13 mouse cellular contexts compared by ENCODE assay signal in genomic region chr6:134171235-134171634, GRCm38 (mm10).
DNase-seq lines count a peak whose midpoint lies in the region; ATAC-seq and TF ChIP-seq lines count a peak whose summit lies in the region.
"Had no signal": no experiment of that assay in that cellular context is flagged by ENCODE, and none has a peak within 500 bp of the region (broad histone marks: within the 10 kb centered on the region; RNA-seq: fewer than 3 reads in every experiment).

No protein-coding gene starts in this region.

- peaks cover 17 to 64% of the 10 kb centered on the region in 2 experiments for H3K4me1 ChIP-seq in heart, embryonic 14.5 days (ENCODE audit: control insufficient read depth in 2 of 2, insufficient read depth in 2 of 2, low read length in 2 of 2)
- peaks cover 43% of the 10 kb centered on the region for H3K4me1 ChIP-seq in thymus, adult 2 months (replicated peaks; ENCODE audit: control insufficient read depth, insufficient read depth, low read length)
- H3K4me1 ChIP-seq in liver, embryonic 13.5 days (replicated peaks): peaks cover 66% of the 10 kb centered on the region

- intact Hi-C loops in heart, postnatal 36 days (cut with DNase I): no loop called here

- WGBS in heart, embryonic 14.5 days: 32% methylated on average over 1 of the region's 1 CpGs
- 14% methylated on average over 1 of the region's 1 CpGs for WGBS in thymus, adult 2 months
- whole genome bisulfite sequencing in liver, embryonic 13.5 days (ENCODE audit: insufficient replicate concordance): 8% methylated on average over 1 of the region's 1 CpGs

- ATAC-seq in heart, embryonic 14.5 days (ENCODE audit: insufficient number of reproducible peaks, insufficient read depth, low FRiP score, low read depth): no peak
- ATAC-seq in liver, embryonic 13.5 days (ENCODE audit: low read depth): peak; percentile 63
- ATAC-seq: intestine, embryonic 16.5 days; Patski had no signal

- no peak overlapping the region for H3K9ac ChIP-seq in heart, embryonic 14.5 days (ENCODE audit: low read length)
- no peak overlapping the region for H3K9ac ChIP-seq in liver, embryonic 13.5 days
- H3K9ac ChIP-seq: forebrain, embryonic 13.5 days had no signal

- H3K4me2 ChIP-seq in heart, embryonic 14.5 days (ENCODE audit: low read length): no peak overlapping the region
- H3K4me2 ChIP-seq in liver, embryonic 13.5 days: no peak overlapping the region
- H3K4me2 ChIP-seq: forebrain, embryonic 13.5 days had no signal

- peak overlapping the region; percentile 19 to 61; a peak in 1 of 4 replicates for H3K27ac ChIP-seq in heart, embryonic 14.5 days (replicated peaks in 1 of 2; ENCODE audit: control insufficient read depth in 1 of 2, insufficient read depth in 1 of 2, low read depth in 2 of 2, low read length in 2 of 2)
- H3K27ac ChIP-seq in thymus, adult 2 months (ENCODE audit: control insufficient read depth, insufficient read depth, low read length): peak overlapping the region; percentile 26; the same call in 1 of the 2 replicates
- H3K27ac ChIP-seq in liver, embryonic 13.5 days: peak overlapping the region; percentile 2; the same call in 1 of the 2 replicates
- H3K27ac ChIP-seq in layer of hippocampus, adult 2 months: no peak overlapping the region

- no peaks in the 10 kb centered on the region for H3K9me3 ChIP-seq in heart, embryonic 14.5 days (ENCODE audit: control insufficient read depth, low read length)
- H3K9me3 ChIP-seq in liver, embryonic 13.5 days (replicated peaks): no peaks in the 10 kb centered on the region
- H3K9me3 ChIP-seq: forebrain, embryonic 13.5 days; megakaryocyte, embryonic 14.5 days had no signal

- no peak for DNase-seq in heart, postnatal 36 days
- no peak for DNase-seq in thymus, adult 2 months
- no peak for DNase-seq in thymus, adult 18-20 months
- no peak for DNase-seq in liver, embryonic 13.5 days
- no peak for DNase-seq in adrenal gland, adult 8-10 months
- no peak for DNase-seq in layer of hippocampus, adult 2 months (ENCODE audit: low spot score in 2 of 2)
- DNase-seq: cerebellum, postnatal 25 days; lung, adult 2 months had no signal

- H3K4me3 ChIP-seq in heart, embryonic 14.5 days (ENCODE audit: control insufficient read depth in 1 of 2, insufficient read depth in 1 of 2, low read depth in 1 of 2, low read length in 2 of 2): no peak overlapping the region
- no peak overlapping the region for H3K4me3 ChIP-seq in thymus, adult 2 months (ENCODE audit: control insufficient read depth, insufficient read depth, low read length)
- no peak overlapping the region for H3K4me3 ChIP-seq in liver, embryonic 13.5 days (replicated peaks)
- H3K4me3 ChIP-seq in layer of hippocampus, adult 2 months: no peak overlapping the region
- H3K4me3 ChIP-seq: forebrain, embryonic 13.5 days; megakaryocyte, embryonic 14.5 days had no signal

- no peaks in the 10 kb centered on the region for H3K36me3 ChIP-seq in heart, embryonic 14.5 days (ENCODE audit: control insufficient read depth, insufficient read depth, low read length)
- H3K36me3 ChIP-seq in thymus, adult 2 months (ENCODE audit: control insufficient read depth, insufficient read depth, low read length): no peaks in the 10 kb centered on the region
- H3K36me3 ChIP-seq in liver, embryonic 13.5 days: no peaks in the 10 kb centered on the region

- no peaks in the 10 kb centered on the region for H3K27me3 ChIP-seq in heart, embryonic 14.5 days (ENCODE audit: control insufficient read depth, insufficient read depth, low read length)
- H3K27me3 ChIP-seq in thymus, adult 2 months (ENCODE audit: control insufficient read depth, insufficient read depth, low read length): no peaks in the 10 kb centered on the region
- H3K27me3 ChIP-seq in liver, embryonic 13.5 days: no peaks in the 10 kb centered on the region
- H3K27me3 ChIP-seq: forebrain, embryonic 13.5 days; megakaryocyte, embryonic 14.5 days; Patski had no signal

- no peak for TF ChIP-seq CTCF in thymus, adult 2 months (IDR thresholded peaks at IDR 0.05; ENCODE audit: borderline replicate concordance, control insufficient read depth, extremely low read depth, insufficient read depth, low read length, poor library complexity)
- no peak for TF ChIP-seq CTCF in layer of hippocampus, adult 2 months (conservative IDR thresholded peaks at IDR 0.05)

- TF ChIP-seq POLR2A in thymus, adult 2 months (IDR thresholded peaks at IDR 0.05; ENCODE audit: control insufficient read depth, extremely low read depth, insufficient read depth, low read length, poor library complexity): no peak
